Mouse (Mus musculus): ENCODE measurements around the gene Hs6st3.
"Not testable (repeated sequence)": the region's sequence is repeated elsewhere in the genome, so short reads cannot be mapped to it uniquely, and the experiment has no call there.

Hs6st3 gene

DNA sequence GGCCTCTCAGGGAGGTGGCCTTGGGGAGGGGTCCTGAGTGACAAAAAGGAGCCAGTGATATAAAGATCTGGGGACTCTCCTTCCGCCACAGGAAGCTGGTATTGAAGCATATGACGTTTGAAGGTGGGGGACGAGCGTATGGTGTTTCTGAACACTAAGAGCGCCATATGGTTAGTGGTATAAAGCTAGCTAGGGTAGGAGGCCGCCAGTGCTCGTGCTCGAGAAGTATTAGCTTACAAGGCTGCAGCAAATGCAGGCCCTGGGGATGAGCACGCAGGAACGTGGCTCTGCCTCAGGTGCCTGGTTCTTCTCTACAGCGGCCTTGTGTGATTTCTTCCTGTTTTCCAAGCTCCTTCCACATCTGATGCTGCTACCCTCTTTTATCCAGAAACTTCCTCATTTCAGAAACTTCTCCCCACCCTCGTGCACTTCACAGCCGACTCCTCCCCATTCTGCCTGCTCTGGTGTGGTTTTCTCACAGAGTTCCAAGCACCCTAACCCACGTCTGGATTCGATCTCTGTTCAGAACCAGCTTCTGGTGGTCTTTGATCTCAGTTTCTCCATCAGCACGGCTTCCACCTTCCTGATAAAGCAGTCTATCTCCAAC, 110.0 kb downstream of the Hs6st3 start:
- no peak for DNase-seq (ENCODE audit: low spot score)

DNA sequence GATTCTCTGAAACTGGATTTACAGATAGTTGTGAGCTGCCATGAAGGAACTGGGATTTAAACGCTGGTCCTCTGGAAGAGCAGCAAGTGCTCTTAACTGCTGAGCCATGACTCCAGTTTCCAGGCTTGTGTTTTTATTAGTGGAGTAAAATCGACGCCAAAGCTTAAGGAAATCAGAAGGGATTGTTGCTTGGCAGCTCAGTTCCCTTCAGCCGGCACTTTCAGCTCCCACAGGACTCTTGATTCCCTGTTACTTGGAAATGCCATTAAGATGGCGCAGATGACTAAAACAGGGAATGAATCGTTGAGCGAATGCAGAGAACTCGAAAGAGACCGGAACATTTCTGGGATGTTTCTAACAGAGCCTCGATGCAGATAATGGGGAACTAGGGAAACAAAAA, 112.2 kb downstream of the Hs6st3 start:
- DNase-seq (ENCODE audit: low spot score), result no peak

DNA sequence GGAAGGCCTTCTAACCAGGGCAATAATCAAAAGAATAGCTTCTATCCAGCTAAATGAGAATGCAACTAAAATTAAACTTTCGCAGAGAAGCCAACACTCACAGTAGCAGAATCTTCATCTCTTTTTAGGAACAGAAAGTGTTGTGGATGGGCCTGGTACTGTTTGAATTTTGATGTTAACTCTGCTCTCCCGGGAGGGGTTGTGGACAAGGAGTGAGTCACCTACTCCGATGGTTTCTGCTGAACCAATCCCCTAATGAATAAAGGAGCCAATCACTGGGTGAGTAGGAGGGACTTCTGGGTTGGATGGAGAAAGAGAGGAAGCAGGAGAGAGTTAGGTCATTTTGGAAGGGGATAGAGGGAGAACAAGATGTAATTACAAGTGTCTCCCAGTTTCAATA, 117.3 kb downstream of the Hs6st3 start:
- no peak for DNase-seq (ENCODE audit: low spot score)

DNA sequence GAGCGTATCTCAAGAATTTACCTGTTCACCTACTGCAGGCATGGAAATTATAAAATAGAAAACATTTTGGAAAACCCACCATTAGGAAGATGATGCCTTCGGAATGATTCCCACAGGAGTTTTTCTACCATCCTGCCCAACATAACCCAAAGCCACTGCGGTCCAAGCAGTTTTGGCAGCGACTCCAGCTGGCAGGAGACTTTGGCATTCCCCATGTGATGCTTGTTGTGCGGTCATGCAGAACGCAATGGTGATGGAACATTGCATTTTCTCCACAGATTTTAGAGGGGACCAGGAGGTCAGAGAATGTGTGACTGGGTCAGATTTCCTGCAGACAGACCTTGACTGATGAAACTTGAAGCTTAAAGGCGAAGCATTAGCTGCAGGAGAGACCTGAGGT, 118.9 kb downstream of the Hs6st3 start:
- DNase-seq (ENCODE audit: low spot score), result no peak

DNA sequence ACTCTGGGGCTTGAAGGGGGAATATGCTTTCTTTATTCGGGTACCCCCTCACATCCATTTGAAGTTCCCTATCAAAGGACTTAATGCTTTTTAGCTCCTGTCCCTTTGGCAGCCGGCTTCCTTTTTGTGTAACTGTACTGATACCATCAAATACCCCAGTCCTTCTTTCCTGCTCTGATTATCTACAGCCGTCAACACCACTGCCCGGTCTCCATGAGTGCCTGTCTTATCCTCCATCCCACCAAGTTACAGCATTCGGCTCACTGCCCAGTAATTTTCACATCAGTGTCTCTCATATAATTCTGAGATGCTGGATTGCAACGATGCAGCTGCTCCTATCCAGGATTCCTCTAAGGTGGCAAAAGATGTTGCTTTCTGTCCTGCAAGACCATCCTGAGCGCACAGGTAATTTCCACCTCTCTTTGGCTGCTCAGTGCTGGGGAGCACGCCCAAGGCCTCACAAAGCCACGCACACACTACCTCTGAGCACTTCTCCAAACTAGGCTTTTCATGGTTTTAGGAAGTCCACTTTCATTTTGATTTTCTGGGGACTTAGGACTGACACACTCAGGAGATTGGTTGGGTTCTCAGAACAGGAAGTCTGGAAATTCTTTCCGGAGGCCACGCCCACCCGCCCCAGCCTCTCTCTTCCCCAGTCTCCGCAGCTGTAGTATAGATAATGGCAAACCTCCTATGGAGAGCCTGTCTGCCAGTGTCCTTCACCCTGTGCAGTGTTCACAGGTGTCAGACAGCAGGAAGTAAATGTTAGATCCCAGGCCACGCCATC, 122.2 kb downstream of the Hs6st3 start:
- DNase-seq (ENCODE audit: low spot score), result no peak

DNA sequence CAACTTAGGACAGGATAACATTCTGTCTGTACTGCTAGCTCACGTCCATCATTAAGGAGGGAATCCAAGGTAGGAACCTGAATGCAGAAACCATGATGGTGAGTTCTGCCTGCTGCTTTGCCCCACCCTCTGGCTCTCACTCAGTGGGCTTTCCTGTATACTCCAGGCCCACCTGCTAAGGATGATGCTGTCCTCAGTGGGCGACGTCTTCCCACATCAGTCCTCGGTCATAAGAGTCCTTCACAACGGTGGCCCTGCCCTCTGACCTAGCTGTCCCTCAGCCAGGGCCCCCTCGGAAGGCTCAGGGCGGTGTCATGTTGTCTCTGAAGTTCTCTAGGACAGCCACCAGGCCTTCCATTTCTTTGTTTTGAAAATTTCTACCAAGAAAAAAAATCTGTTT, 128.2 kb downstream of the Hs6st3 start:
- DNase-seq (ENCODE audit: low spot score), result no peak

DNA sequence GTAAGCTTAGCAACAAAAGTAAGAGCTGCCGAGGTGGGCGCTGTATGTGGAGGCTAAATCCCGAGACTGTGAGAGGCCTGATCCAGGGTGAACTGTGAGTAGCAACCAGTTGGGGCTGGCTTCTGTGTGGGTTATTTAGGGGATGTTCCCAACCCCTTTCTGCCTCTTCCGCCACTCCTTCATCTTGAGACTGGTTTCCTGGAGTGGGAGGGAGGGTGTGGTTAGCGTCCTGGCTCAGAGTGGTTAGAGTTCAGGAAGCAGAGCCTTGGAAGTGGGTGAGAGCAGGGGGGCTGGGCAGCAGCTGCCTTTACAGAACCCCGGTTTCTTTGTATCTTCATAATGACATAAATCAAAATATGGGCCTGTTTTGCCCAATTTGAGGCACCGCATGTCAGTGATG, 134.9 kb downstream of the Hs6st3 start:
- no peak for DNase-seq (ENCODE audit: low spot score)

DNA sequence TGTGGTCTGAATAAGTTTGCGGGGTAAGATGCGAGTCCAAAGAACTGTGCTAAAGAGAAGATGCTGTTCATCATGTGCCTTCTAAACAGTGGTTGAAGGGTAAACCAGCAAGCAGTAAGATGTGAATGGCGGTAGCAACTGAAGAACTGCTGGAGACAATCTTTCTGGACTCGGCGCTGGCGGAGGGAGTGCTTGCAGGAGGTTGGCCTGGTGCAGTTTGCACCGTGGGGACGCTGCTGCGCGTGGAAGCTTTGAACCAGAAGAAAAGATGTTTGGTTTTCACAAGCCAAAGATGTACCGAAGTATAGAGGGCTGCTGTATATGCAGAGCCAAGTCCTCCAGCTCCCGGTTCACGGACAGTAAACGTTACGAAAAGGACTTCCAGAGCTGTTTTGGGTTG, 140.0 kb downstream of the Hs6st3 start:
- DNase-seq (ENCODE audit: low spot score), result not testable (repeated sequence)

DNA sequence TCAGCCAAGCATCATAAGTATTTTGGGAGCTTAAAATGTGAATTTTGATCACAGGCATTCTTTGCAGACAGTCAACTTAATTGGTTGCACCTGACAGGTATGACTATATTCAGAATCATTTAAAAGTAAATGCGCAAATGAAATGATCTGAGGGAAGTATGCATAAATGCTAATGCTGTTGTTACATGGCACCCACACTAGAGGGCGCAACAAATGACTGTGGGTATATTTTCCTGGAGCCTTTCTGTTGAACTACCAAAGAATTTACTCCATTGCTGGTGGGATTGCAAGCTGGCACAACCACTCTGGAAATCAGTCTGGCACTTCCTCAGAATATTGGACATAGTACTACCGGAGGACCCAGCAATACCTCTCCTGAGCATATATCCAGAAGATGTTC, 145.8 kb downstream of the Hs6st3 start:
- DNase-seq (ENCODE audit: low spot score), result no peak

DNA sequence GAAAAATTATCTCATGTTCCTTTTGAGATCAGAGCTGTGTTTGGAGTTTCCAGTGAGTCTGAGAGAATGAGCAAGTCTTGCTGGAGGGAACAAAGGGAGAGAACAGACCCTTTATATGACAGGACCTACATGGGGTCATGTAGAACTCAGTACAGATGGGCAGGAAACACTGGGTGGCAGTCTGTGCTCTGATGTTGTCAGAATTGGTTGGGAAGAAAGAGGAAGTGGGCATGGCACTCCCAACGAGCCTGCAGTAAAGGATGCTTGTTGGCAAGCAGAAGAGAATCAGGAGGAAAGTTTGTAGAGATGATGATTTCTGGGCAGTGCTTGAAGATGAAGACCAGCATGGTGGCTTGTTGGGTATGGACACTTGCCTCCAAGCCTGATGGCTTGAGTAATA, 151.5 kb downstream of the Hs6st3 start:
- no peak for DNase-seq (ENCODE audit: low spot score)

DNA sequence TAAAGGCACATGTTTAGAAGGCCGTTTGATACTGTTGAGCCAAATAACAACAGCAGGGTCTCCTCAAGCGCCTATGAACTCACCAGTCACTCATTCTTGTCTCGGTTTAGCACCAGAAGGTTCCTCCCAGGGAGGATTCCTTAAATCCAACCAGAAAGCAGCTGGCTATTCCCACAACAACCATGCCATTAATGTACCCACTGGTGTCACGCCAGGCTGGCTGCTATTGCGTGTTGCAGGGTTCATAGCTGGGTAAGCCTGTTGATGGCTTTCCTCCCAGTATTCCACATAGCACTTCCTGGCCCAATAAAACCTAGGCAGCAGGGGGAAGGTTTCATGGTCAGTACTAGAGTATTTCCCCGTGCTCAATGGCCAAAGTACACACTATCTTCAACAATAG, 155.9 kb downstream of the Hs6st3 start:
- DNase-seq (ENCODE audit: low spot score), result no peak

DNA sequence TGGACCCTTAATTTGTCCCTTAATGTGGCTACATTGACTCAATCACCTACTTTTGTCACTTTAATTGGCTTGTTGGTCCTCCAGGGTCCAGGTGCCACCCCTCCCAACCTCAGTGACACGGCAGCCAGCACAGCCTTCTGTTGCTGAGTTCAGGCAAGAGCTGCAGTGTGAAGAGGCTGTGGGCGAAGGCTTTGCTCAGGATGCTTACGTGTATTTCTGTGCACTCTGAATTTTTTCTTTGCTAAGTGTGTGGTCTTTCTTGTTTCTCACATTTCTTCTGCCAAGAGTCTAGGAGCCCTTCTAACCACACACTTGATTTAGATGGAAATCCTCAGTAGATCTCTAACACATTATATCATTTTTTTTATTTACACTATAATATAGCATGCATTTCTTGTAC, 168.3 kb downstream of the Hs6st3 start:
- no peak for DNase-seq (ENCODE audit: low spot score)

DNA sequence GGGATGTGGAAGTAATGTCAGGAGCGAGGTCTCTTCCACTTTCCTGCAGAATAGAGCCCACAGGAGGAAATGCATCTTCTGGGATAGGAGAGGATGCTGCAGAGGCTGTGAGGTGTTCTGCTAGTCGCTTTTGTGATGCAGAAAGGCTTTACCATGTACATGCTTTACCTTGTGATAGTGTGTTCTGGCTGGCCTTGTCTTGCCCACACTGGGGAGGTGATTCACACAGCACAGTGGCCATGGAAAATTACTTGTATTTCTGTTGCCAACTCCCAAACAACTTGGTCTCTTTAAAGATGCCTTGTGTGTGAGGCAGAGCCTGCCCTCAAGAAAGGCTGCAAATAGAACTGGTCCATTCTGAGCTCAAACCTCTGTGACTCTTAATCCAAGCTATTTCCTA, 180.2 kb downstream of the Hs6st3 start:
- DNase-seq (ENCODE audit: low spot score), result no peak

DNA sequence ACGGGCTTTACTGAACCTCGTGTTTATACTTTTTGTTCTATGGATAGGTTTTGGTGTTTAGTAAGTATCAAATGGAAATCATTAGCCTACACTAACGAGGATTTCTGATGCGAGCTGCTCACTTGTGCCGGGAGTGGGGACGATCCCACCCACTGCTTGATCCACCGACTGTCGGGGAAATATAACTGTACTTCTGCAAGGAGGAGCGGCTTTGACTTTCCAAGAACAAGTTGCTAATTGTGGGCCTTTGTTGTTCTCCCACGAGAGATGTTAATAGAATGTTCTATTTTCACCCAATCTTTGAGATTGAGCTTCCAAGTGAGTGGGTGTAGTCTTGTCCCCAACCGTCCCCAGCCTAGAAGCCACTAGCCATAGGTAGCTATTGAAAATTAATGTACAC, 209.1 kb downstream of the Hs6st3 start:
- no peak for DNase-seq (ENCODE audit: low spot score)

DNA sequence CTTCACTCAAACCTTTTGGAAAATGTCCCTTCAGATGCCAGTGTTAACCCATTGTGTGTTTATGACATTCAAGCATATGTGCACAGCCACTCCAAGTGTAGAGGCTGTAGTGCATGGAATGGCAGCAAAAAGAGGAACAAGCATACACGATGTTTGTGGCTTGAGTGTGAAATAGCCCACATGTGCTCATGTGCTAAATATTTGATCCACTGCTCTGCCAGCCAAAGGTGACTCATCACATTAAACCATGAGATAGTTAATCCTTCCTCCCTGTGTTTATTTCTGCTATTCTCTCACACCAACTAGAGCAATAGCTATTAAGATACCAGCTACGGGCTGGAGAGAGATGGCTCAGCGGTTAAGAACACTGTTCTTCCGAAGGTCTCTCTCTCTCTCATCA, 223.3 kb downstream of the Hs6st3 start:
- DNase-seq (ENCODE audit: low spot score), result no peak

DNA sequence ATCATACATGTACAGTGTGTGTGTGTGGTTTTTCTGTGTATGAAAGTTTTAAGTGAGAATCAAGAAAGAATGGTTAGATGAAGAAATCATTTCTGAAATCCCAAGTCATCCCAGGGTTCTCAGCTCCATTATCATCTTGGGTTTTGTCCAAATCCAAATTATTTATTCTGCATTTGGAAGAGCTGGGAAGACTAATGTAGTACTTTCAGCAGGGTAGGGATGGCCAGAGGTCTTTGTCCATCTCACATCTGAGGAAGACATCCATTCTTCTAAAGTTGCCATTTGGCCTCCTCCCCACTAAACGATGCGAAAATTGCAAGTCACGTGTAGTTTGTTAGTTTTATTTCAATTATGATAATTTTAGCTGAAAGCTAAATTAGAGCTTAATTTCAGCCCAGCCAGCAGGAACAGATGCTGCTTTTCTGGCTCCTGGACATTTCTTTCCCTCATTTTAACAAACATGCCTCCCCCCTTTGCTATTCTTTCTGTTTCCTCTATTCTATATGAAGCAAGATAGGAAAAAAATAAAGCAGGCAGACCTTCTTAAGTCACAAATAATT, 229.8 kb downstream of the Hs6st3 start:
- no peak for DNase-seq (ENCODE audit: low spot score)

DNA sequence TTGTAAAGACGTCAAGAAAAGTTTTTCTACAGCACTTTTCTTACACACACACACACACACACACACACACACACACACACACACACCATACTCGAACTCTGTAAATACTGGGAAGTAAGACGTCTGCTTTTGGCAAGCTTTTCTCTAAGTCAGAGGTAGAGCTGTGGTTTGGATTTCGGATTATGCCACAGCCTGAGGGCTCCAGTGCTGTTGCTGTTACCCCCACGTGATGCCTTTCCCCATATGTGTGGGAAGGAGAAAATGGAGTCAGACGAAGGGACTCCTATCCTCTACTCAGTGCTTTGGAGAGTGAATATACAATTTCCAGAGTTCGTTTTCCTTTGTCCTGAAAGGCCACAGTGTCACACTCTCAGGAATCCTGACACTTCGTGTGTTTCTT, 231.1 kb downstream of the Hs6st3 start:
- no peak for DNase-seq (ENCODE audit: low spot score)

DNA sequence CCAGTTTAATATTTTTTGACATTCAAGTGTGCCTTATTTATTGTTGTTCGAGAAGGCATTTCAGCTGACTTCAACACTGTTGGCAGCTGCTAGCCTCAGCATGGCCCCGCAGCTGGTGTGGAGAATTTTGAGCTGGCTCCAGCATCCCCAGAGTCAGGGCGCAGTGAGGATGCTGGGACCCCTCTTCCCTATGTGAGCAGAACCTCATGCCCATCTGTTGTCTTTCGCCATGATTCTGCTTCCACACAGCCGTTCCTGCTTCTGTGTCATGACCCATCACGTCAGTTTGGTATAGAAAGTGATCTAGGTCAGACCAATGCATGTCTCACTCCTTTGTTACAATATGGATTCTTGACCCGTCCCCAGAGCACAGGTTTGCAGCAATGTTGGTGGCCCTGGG, 231.9 kb downstream of the Hs6st3 start:
- no peak for DNase-seq (ENCODE audit: low spot score)

DNA sequence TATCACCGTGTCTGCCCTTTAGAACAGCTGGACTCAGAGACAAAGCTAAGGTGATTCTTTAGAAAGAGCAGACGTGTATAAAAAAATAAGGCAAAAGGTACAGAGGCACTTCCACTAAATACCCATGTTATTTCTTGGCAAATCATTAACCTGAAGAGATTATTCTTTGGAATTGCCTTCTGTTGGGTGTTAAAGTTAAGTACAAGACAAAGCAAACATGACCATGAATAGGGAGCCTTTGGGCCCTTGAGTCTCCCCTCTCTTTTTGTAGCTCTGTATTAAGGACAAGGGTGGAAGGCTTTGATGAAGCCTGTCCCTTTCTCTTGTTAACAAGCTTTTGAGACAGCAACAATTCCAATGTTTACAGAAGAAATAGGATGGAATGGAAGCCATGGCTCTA, 241.2 kb downstream of the Hs6st3 start:
- no peak for DNase-seq (ENCODE audit: low spot score)

DNA sequence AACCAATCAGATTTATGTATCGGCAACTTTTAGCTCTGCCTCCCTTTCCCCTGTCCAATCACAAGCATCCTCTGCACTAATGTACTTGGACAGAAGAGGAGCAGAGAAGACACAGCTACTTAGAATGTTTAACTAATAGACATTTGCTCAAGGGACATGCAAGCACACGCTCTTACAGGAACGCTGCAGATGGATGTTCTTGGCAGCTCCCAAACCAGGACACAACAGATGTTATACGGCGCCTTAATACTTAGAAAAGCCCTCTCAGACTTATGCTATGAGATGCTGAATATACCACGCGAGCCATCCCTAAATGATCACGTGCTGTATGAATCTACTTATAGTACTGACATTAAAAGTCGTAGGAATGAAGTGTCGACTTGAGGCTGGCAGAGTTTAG, 263.5 kb downstream of the Hs6st3 start:
- DNase-seq (ENCODE audit: low spot score), result no peak

DNA sequence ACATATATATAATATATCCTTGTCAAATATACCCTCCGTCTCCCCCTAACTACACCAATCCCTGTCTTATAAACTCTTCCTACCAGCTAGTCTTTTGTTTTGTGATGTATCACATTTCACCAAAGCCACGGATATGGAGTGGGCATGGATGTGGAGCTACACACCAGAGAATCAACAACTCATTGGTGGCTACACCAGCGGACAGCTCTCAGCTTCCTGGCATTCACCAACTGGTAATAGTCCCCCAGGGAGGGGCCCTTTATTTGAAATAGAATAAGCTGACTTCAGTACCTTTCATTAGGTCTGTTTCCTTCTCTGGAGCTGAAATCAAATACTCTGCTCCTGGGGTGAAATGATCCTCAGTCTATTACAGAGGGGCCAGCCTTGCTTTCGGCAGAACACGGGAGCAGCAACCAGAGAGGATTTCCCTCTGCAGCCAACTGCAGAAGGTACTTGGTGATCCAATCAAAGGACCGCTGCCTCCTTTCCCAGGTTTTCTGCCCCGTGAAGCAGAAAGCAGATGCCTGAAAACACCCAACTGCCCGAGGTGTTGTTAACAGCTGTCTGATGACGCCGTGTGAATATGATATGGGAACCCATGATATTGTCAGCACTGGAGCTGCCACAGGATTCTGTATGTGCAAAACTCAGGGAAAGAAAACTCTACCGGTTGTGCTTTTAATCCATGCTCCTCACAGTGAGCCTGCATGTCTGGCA, 271.4 kb downstream of the Hs6st3 start:
- DNase-seq (ENCODE audit: low spot score), result no peak

DNA sequence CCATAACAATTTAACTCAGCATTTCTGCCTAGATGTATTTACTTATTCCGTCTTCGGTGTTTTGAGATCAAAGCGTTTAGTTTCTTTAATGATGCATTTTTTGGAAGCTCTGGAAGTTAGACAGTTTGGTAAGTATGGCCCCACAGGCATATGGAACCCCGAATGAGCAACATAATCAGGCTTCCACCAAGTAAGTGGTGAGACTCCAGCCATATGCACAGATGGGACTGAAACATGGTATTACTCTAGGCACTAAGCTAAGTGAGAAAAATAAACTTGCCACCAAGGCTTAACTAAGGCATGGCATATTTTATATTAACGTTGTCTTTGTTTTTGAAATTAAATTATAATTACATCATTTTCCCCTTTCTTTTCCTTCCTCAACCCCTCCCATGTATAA, 284.8 kb downstream of the Hs6st3 start:
- DNase-seq (ENCODE audit: low spot score), result no peak

DNA sequence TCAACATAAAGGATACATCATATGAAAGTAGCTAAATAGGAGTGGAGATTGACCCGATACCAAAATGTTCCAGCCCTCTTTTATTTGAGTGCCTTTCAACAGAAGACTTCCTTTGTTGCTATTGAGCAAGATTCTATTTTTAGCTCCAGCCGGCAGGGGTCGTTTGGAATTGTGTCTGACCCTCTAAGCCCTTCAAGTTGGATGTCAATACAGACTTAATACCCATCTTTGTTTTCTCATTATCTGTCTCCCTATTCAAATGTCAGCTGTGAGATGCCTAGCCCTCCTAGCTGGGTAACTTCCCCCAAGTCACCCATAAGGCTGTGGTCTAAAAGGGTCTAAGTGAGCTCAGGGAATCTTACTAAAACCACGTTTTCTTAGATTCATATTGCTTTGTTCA, 312.3 kb downstream of the Hs6st3 start:
- no peak for DNase-seq (ENCODE audit: low spot score)
